Mouse (Mus musculus): Measurements from ENCODE around the gene Sec14l1. TPM values are rescaled to one million over a fixed set of nuclear protein-coding genes. Genes with fewer than 3 reads are reported as not detected.

Gene Sec14l1
- polyA plus RNA-seq, 1 experiment from 2014 or later: 30.4 TPM

GRCm38 (mm10) chr11:117169801-117170565 is 55.0 kb downstream of the Sec14l1 start:
- Histone ChIP-seq H3K36me3 (no peaks in the 10 kb centered on the region), H3K4me2 (replicated peaks) (no peak overlapping the region), H3K9me3 (no peaks in the 10 kb centered on the region), H3K4me3 (replicated peaks) (no peak overlapping the region), H3K9ac (no peak overlapping the region), H3K27ac (no peak overlapping the region), H3K27me3 (replicated peaks) (no peaks in the 10 kb centered on the region), H3K4me1 (replicated peaks) (peaks cover 8% of the 10 kb centered on the region)
- WGBS: 94% methylated on average over 19 of the region's 19 CpGs
- no peak for ATAC-seq

- Histone ChIP-seq H3K36me3 (no peaks in the 10 kb centered on the region), H3K4me3 (replicated peaks) (peak overlapping the region; percentile 33), H3K4me1 (replicated peaks) (peaks cover 27% of the 10 kb centered on the region), H3K4me2 (replicated peaks) (peak overlapping the region; percentile 62), H3K27ac (peak overlapping the region; percentile 79), H3K9me3 (no peaks in the 10 kb centered on the region), H3K27me3 (replicated peaks) (no peaks in the 10 kb centered on the region), H3K9ac (peak overlapping the region; percentile 39)
- WGBS: 27% methylated on average over 18 of the region's 18 CpGs
- no peak for ATAC-seq
Measured at GRCm38 (mm10) chr11:117174098-117174892, 59.3 kb downstream of the Sec14l1 start.

GRCm38 (mm10) chr11:117174924-117175323 is 60.0 kb downstream of the Sec14l1 start:
- Histone ChIP-seq H3K9me3 (no peaks in the 10 kb centered on the region), H3K4me3 (replicated peaks) (peak overlapping the region; percentile 33), H3K36me3 (no peaks in the 10 kb centered on the region), H3K4me1 (replicated peaks) (peaks cover 27% of the 10 kb centered on the region), H3K4me2 (replicated peaks) (peak overlapping the region; percentile 62), H3K27me3 (replicated peaks) (no peaks in the 10 kb centered on the region), H3K27ac (peak overlapping the region; percentile 79), H3K9ac (peak overlapping the region; percentile 39)
- no peak for ATAC-seq
- 27% methylated on average over 15 of the region's 15 CpGs for WGBS

- Histone ChIP-seq H3K9ac (no peak overlapping the region), H3K27me3 (replicated peaks) (no peaks in the 10 kb centered on the region), H3K9me3 (no peaks in the 10 kb centered on the region), H3K4me2 (replicated peaks) (peak overlapping the region; percentile 62), H3K36me3 (no peaks in the 10 kb centered on the region), H3K4me1 (replicated peaks) (peaks cover 27% of the 10 kb centered on the region), H3K4me3 (replicated peaks) (no peak overlapping the region), H3K27ac (peak overlapping the region; percentile 79; the same call in 1 of the 2 replicates)
- WGBS: 66% methylated on average over 12 of the region's 12 CpGs
- ATAC-seq: no peak
Measured at GRCm38 (mm10) chr11:117175472-117175871, 60.5 kb downstream of the Sec14l1 start.

- WGBS: 42% methylated on average over 5 of the region's 5 CpGs
- no peak overlapping the region for H3K4me3 ChIP-seq (replicated peaks)
- no peak overlapping the region for H3K4me2 ChIP-seq (replicated peaks)
- no peak overlapping the region for H3K9ac ChIP-seq
- ATAC-seq: 0 out of 2 replicates have a peak, but pooled peaks have one; percentile 16
- H3K27ac ChIP-seq: no peak overlapping the region
- no peaks in the 10 kb centered on the region for H3K9me3 ChIP-seq
- H3K4me1 ChIP-seq (replicated peaks): peaks cover 27% of the 10 kb centered on the region
- H3K27me3 ChIP-seq (replicated peaks): no peaks in the 10 kb centered on the region
- no peaks in the 10 kb centered on the region for H3K36me3 ChIP-seq
Measured at GRCm38 (mm10) chr11:117176304-117176703, 61.3 kb downstream of the Sec14l1 start.

GRCm38 (mm10) chr11:117176900-117177299 is 61.9 kb downstream of the Sec14l1 start:
- 51% methylated on average over 5 of the region's 5 CpGs for WGBS
- Histone ChIP-seq H3K4me2 (replicated peaks) (no peak overlapping the region), H3K27me3 (replicated peaks) (no peaks in the 10 kb centered on the region), H3K4me1 (replicated peaks) (peaks cover 27% of the 10 kb centered on the region), H3K4me3 (replicated peaks) (no peak overlapping the region), H3K9ac (no peak overlapping the region), H3K9me3 (no peaks in the 10 kb centered on the region), H3K27ac (no peak overlapping the region), H3K36me3 (no peaks in the 10 kb centered on the region)
- peak; percentile 61 for ATAC-seq

GRCm38 (mm10) chr11:117177303-117177979 is 62.5 kb downstream of the Sec14l1 start:
- no peak overlapping the region for H3K27ac ChIP-seq
- no peak overlapping the region for H3K4me2 ChIP-seq (replicated peaks)
- WGBS: 55% methylated on average over 8 of the region's 11 CpGs
- H3K4me3 ChIP-seq (replicated peaks): no peak overlapping the region
- ATAC-seq: peak; percentile 87
- peaks cover 27% of the 10 kb centered on the region for H3K4me1 ChIP-seq (replicated peaks)
- H3K9me3 ChIP-seq: 0 out of 2 replicates have a peak, but pooled peaks cover 3% of the 10 kb centered on the region
- H3K9ac ChIP-seq: no peak overlapping the region
- no peaks in the 10 kb centered on the region for H3K27me3 ChIP-seq (replicated peaks)
- no peaks in the 10 kb centered on the region for H3K36me3 ChIP-seq

- peaks cover 24% of the 10 kb centered on the region for H3K4me1 ChIP-seq (replicated peaks)
- H3K36me3 ChIP-seq: no peaks in the 10 kb centered on the region
- ATAC-seq: no peak
- no peaks in the 10 kb centered on the region for H3K27me3 ChIP-seq (replicated peaks)
- WGBS: 81% methylated on average over 5 of the region's 5 CpGs
- no peak overlapping the region for H3K4me2 ChIP-seq (replicated peaks)
- H3K27ac ChIP-seq: no peak overlapping the region
- no peak overlapping the region for H3K4me3 ChIP-seq (replicated peaks)
- no peak overlapping the region for H3K9ac ChIP-seq
- 0 out of 2 replicates have a peak, but pooled peaks cover 3% of the 10 kb centered on the region for H3K9me3 ChIP-seq
Measured at GRCm38 (mm10) chr11:117179902-117180301, 64.9 kb downstream of the Sec14l1 start.

GRCm38 (mm10) chr11:117182808-117183207 is 67.8 kb downstream of the Sec14l1 start:
- no peak overlapping the region for H3K27ac ChIP-seq
- 0 out of 2 replicates have a peak, but pooled peaks cover 3% of the 10 kb centered on the region for H3K9me3 ChIP-seq
- WGBS: 92% methylated on average over 3 of the region's 3 CpGs
- no peak overlapping the region for H3K4me2 ChIP-seq (replicated peaks)
- H3K36me3 ChIP-seq: no peaks in the 10 kb centered on the region
- ATAC-seq: no peak
- peaks cover 12% of the 10 kb centered on the region for H3K4me1 ChIP-seq (replicated peaks)
- no peak overlapping the region for H3K9ac ChIP-seq
- no peak overlapping the region for H3K4me3 ChIP-seq (replicated peaks)
- H3K27me3 ChIP-seq (replicated peaks): no peaks in the 10 kb centered on the region

- Histone ChIP-seq H3K36me3 (no peaks in the 10 kb centered on the region), H3K4me2 (replicated peaks) (no peak overlapping the region), H3K4me3 (replicated peaks) (no peak overlapping the region), H3K9ac (no peak overlapping the region), H3K27me3 (replicated peaks) (no peaks in the 10 kb centered on the region), H3K27ac (no peak overlapping the region), H3K4me1 (replicated peaks) (peaks cover 9% of the 10 kb centered on the region), H3K9me3 (0 out of 2 replicates have a peak, but pooled peaks cover 3% of the 10 kb centered on the region)
- no peak for ATAC-seq
- 72% methylated on average over 3 of the region's 3 CpGs for WGBS
Measured at GRCm38 (mm10) chr11:117183299-117183698, 68.3 kb downstream of the Sec14l1 start.

- ATAC-seq: no peak
- Histone ChIP-seq H3K27ac (no peak overlapping the region), H3K4me3 (replicated peaks) (no peak overlapping the region), H3K27me3 (replicated peaks) (no peaks in the 10 kb centered on the region), H3K4me1 (replicated peaks) (peaks cover 9% of the 10 kb centered on the region), H3K9me3 (0 out of 2 replicates have a peak, but pooled peaks cover 3% of the 10 kb centered on the region), H3K4me2 (replicated peaks) (no peak overlapping the region), H3K9ac (no peak overlapping the region), H3K36me3 (no peaks in the 10 kb centered on the region)
- WGBS: 80% methylated on average over 5 of the region's 5 CpGs
Measured at GRCm38 (mm10) chr11:117183841-117184240, 68.9 kb downstream of the Sec14l1 start.

Measured in intestine, embryonic 15.5 days (tissue).